Mouse (Mus musculus) liver, postnatal 0 days (tissue): Measurements from ENCODE around the gene Irgc1.

Experiments used
- CTCF ChIP-seq: sonication (generic); IDR thresholded peaks from 2 replicates; pipeline ENCODE4 v1.5.1; 2016; ENCODE audit warnings: antibody characterized with exemption, low read depth
- EP300 ChIP-seq: IDR thresholded peaks from 2 replicates; pipeline ENCODE4 v1.6.1; 2016; ENCODE audit warnings: antibody characterized with exemption, low read depth, mild to moderate bottlenecking

DNA sequence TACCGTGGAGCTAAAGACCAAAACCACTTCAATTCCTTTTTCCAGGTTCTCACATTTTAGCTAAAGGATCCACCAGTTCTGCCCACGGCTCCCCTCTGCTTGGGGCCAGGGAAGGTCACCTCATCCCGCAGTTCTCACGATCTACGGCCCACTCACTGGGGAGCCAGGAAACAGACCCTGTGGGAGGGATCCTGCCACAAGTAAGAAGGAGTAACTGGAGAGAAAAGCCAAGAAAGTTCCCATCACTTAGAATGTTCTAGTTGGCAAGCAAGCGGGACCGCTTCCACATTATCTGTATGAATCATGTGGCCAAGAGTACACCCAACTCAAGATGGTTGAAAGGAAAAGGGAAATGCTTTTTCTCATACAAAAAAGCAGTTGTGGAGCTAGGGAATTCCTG, 24.8 kb upstream of the Irgc1 start:
- no peak for TF ChIP-seq CTCF
- TF ChIP-seq EP300, result no peak
